Mouse (Mus musculus) lung, adult 2 months (tissue): ENCODE results near the gene Rhoq.

Experiments
- CTCF ChIP-seq: fragments of 200-500 bp; IDR thresholded peaks from 2 replicates; pipeline ENCODE4 v1.5.1; 2011; ENCODE audit warnings: mild to moderate bottlenecking, low read length, control low read depth; ENCODE audit not compliant: insufficient read depth
- POLR2A ChIP-seq: fragments of 200-500 bp; IDR thresholded peaks from 2 replicates; pipeline ENCODE4 v1.6.1; 2011; ENCODE audit warnings: low read depth, mild to moderate bottlenecking, control low read depth, low read length, borderline replicate concordance; ENCODE audit errors: extremely low read depth

- TF ChIP-seq CTCF, result no peak
- no peak for TF ChIP-seq POLR2A
Measured at GRCm38 (mm10) chr17:86982497-86982896, 19.6 kb downstream of the Rhoq start.
